Mouse (Mus musculus): ENCODE measurements around the gene Rdh16f1.
"Not testable (repeated sequence)": the region's sequence is repeated elsewhere in the genome, so short reads cannot be mapped to it uniquely, and the experiment has no call there.

The Rdh16f1 gene

DNA sequence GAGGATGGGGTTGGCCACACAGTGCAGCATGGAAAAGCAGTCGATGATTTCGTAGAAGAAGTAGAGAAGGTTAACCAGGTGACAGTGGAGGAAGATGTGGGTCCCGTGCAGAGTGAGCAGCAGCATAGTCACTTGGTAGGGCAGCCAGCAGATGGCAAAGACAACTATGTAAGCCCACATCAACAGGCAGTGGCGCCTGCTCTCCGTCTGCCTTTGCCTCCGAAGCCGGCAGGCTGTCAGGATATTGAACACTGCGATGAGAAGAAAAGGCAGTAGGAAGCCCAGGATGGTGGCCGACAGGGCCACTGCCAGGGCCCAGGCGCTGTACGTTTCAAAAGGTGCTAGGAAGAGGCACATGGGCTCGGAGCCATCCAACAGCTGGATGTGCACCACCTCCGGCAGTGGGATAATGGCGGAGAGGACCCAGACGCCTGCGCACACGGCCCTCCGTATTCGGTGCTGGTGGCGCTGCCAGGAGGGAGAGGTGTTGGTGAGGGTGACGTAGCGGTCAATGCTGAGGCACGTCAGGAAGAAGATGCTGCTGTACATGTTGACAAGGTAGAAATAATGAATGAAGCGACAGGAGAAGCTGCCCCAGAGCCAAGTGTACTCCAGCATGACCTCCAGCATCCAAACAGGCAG, 9.3 kb upstream of the Rdh16f1 start:
- no peak for DNase-seq

DNA sequence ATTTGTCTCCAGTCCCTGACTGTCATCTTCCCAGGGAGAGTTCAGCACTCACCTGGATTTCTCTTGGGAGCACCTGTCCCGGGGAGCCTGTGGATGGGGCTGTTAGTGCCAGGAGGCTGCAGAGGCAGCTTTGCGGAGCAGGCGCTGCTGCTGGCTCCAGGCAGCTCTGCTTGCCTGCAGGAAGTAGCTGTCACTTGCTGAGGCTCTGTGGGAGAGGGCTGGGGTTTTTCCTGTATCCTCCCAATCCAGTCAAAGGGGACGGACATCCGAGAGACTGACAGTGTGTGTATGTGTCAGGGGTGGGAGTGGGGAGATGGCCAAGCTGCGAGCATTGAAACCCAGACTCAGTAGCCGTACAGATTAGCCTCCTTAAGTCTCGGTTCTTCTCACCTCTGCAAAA, 8.0 kb upstream of the Rdh16f1 start, which contains the start of gene Gpr182:
Gpr182 (minus strand) TSS at position 185 of the 400 bp plus-strand sequence.
- no peak for DNase-seq

DNA sequence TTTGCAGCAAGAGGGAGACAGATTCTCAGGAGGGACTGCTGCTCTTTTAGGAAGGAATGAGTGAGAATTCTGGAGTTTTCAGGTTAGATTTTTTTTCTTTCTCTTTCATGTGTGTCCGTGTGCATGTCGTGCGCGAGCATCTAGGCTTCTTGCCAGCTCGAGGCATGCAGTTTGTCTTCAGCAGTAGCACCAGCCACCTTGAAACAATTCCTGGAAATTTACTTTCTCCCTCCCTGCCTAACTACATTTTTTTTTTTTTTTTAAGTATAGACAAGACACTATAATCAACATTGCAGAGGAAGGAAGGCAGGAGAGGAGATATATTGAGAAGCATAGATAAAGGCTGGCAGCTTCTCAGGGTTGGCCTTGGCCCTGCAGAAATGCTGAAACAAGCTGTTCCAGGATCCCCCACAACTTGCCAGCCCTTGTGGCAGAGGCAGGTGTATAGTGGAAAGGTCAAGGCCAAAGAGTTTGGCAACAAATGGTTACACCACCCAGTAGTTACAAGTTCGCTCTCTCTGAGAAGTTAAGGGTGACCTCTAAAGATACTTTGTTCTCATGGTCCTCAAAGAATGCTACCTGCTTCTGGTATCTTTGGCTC, 4.9 kb upstream of the Rdh16f1 start:
- no peak for DNase-seq

DNA sequence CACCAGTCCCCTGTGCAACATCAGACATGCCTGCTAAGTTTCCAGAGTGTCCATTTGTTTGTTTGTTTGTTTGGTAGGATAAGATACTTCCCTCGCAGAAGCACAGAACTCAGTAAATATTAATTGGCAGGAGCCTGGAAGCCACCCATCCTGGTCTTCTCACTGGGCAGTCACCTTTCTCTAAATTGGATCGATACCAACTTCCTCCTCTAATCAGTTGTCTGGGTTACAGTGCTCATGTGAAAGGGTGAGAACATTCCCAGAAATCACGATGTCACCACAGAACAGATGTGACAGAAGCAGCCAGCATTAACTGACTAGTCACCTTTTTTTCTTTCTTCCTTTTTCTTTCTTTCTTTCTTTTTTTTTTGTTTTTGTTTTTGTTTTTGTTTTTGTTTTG, 4.3 kb upstream of the Rdh16f1 start:
- DNase-seq = no peak

DNA sequence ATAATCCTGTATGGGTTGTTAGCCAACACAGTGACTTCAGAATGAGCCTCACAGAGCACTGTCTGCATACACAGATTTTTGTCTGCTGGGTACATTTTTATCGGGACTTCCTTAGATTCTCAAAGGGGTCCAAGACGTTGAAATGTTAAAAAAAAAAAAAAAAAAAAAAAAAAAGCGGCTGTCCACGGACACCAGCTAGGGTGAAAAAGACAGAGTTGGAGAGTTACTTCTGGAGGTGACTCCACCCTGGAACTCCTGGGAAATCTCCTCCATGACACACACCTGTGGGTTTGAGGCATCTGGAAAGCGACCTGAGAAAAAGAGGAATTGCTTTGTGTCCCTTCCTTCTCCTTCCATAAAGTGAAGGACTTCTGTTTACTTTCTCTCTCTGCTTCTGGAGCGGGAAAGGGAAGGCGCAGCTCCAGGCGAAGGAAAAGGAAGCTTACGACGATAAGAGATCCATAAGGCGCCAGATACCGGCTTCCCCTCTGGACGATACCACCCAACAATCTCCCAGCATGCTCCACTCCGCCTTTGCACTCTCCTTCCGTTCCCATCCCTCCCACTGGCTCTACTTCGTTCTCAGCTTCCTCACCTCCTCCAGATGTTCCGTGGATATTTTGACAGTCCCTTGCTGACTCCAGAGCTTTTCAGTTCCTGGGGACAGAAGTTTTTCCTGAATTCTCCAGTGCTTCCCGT, 3.7 kb upstream of the Rdh16f1 start:
- no peak for DNase-seq

DNA sequence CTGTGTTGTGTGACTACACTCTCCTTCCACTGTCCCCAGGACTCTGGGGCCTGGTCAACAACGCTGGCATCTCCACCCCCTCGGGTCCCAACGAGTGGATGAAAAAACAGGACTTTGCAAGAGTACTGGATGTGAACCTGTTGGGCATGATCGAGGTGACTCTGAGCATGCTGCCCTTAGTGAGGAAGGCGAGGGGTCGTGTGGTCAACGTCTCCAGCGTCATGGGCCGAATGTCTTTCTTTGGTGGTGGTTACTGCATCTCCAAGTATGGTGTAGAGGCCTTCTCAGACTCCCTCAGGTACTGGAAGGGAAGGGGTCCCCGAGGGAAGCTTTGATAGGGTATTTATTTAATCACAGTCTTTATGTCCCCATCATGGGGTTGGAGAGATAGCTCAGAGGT, 3.3 kb downstream of the Rdh16f1 start:
- not testable (repeated sequence) for DNase-seq

DNA sequence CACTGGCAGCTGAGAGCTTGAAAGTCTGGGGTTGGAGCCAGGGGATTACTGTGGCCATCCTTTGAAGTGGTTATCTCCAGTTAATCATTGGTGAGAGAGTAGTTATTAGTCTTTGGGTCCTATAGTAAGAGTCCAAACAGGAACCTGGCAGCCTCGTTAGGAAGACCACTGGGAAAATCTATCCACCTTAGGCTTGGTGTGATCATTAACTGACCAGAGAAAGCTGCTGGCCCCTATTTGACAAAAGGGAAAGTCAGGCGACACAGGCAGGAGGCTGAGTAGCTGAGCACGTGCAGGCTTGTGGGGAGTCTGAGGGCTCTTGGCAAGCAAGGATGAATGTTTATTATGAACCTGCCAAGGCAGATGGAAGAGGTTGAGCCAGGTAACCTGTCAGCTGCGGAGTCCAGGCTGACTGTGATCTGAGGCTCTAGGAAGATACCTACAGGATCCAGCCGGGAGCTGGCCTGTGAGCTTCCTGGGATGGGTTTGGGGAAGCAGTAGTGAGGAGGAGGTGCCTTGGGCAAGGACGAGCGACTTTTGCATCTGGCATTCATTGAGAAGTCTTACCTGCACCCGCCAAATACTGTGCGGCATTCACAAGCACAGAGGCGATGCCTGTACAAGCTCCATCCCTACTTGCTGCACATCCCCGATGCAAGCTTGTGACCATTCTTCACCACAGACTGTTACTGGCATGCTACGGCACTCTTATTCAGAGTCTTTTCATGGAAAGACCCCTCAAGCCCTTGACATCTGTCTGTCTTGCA, 4.5 kb downstream of the Rdh16f1 start:
- no peak for DNase-seq

DNA sequence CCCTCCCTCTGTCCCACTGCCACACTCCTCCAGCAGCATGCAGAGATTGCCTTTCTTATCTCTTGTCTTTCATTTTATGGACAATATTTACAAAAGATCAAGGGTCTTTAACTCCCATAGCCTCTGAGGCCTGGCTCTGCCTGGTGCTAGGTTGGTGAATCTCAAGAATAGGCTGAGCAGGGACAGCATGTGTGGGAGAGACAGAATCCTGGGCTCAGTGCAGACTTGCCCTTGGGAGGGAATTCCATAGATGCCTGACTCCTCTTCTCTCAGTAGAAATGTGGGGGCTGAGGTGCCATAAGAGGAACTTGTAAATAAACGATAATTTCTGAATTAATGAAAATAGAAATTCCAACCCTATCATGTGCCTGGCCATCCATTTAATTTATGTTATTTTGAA, 7.0 kb downstream of the Rdh16f1 start:
- no peak for DNase-seq

DNA sequence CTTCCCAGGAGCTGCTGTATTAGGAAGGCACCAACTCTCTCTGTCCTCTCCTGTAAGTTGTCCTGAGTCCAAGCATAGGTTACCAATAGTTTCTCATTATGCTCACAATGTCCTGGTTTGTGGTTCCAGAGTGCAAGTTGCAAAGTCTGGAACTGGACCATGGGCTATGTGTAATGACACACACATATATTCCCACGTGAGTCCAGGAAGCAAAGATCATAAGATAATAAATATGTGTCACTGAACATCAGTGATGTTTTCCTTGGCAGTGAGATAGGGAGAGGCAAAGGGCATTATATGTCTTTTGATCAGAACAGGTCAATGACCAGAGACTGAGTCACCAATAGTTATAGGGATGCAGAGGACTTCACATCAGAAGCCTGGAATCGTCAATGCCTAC, 16.4 kb downstream of the Rdh16f1 start, which contains the start of gene Rdh9:
Rdh9 (plus strand) TSS at position 376 of the 400 bp plus-strand sequence.
- no peak for DNase-seq

DNA sequence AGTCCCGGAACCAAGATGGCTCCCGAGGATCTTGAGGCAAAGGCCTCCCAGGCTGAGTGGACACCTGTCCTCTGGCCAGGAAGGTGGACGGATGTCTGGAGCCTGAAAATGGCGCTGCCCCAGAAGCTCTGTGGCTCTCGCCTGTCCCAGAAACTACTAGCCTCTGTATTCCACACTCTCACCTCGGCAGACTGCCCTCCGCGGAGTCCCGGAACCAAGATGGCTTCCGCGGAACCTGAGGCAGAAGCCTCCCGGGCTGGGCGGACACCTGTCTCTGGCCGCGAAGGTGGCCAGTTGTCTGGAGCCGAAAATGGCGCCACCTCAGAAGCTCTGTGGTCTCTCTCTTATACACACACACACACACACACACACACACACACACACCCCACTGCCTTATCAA, 22.7 kb downstream of the Rdh16f1 start:
- DNase-seq = not testable (repeated sequence)

DNA sequence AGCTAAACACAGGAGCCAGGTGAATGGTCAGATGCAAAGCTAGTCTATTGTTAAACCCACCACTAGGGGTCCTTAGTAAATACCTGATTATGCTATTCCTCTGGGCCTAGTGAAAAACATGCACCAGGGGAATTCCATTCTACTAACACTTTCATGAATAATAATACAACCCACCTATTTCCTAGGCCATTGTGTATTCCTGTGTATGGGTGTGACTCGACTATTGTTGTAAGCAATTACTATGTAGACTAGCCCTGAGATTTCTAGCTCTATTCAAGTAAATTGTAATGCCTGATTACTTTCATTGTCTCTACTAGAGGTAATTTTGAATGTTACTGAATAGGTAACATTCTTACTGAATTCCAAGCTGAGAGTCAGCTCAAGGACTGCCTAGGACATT, 25.8 kb downstream of the Rdh16f1 start:
- not testable (repeated sequence) for DNase-seq

DNA sequence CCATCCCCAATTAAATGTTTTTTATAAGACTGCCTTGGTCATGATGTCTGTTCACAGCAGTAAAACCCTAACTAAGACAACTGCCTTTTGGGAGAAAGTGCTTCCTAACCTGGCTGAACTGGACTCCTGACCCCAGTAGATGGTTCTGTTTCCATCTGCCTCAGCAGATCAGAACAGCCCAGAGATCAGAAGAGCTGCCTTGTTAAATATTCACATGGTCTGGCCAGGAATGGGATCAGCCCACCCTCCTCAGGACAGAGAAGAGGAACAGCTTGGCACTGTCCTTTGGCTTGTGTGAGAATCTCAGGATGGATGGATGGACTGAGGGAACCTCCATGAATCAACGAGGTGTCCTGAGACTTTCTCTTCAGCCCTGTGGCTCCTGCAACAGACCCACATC, 39.7 kb downstream of the Rdh16f1 start:
- no peak for DNase-seq

DNA sequence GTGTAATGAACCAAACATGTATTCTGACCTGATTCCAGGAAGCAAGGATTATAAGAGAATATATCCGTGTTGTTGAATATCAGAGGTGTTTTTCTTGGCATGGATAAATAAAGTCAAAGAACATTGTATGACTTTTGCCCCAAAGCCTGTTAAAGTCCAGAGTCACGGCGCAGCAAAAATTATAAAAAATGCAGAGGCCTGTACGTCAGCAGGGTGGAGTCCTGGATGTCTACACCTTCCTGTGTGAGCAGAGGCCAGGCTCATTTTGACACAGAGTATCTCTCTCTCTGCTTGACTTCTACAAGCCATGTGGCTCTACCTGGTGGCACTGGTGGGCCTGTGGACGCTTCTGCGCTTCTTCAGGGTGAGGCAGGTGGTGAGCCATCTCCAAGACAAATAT, 41.3 kb downstream of the Rdh16f1 start, which contains the start of gene Rdh16:
Rdh16 (plus strand) TSS at position 262 of the 400 bp plus-strand sequence.
- no peak for DNase-seq

DNA sequence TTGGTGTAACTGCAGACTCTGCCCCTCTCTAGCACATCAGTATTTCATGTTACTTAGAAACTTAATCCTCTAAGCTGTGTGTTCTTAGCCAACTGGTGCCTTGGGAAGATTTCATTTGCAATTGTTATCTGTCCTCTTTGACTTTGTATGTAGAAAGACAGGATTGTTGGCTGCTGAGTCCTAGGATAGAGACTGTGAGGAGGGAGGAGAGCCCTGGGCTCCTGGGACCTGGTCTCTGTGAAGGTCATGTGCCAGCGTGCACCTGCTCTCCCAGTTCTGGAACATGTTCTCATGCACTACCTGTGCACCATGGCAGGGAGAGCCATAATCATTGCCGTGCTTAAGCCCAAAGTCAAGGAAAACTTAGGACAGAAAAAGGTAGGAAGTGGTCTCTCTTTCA, 42.0 kb downstream of the Rdh16f1 start:
- no peak for DNase-seq

DNA sequence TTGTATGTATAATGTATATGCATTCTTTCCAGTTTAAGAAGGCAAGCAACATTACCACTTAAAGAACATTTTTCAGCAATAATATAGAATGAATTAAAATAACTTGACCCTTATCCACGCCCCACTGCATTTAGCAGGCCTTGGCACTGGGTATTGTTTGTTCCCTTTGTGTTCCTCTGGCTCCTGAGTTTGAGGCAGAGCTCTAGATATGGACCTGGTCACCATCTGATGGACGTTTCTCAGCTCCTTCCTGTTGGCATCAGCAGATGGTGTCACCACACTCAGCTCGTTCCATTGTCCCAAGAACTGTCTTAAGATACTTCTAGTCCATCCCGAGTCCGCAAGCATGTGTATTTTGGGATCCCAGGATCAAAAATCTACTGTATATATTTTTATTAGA, 42.6 kb downstream of the Rdh16f1 start:
- DNase-seq = no peak

DNA sequence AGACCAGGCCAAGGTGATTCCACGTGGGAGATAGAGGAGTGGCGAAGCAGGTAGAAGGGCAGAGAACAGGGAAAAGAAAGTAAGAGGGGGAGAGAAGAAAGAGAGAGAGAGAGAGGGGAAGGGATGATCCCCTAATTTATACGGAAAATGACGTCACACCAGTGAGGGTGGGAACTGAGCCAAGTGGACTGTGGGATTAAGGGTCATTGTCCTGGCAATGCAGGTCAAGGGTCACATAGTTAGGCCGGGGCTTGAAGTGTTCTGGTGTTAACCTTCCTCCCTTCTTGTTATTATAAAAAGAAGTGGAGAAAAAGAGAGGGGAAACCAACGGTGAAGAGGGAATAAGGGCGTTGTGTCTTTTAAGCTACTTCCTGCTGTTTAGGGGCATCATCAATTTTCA, 44.8 kb downstream of the Rdh16f1 start:
- DNase-seq = no peak

DNA sequence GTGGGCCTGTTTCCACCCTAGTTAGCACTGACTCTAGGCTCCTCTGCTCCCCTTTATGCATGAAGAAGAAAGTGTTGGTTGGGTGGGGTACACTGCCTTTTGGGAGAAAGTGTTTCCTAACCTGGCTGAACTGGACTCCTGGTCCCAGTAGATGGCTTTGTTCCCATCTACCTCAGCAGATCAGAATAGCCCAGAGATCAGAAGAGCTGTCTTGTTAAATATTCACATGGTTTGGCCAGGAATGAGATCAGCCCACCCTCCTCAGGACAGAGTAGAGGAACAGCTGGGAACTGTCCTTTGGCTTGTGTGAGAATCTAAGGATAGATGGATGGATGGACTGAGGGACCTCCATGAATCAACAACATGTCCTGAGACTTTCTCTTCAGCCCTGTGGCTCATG, 56.3 kb downstream of the Rdh16f1 start:
- DNase-seq = no peak

DNA sequence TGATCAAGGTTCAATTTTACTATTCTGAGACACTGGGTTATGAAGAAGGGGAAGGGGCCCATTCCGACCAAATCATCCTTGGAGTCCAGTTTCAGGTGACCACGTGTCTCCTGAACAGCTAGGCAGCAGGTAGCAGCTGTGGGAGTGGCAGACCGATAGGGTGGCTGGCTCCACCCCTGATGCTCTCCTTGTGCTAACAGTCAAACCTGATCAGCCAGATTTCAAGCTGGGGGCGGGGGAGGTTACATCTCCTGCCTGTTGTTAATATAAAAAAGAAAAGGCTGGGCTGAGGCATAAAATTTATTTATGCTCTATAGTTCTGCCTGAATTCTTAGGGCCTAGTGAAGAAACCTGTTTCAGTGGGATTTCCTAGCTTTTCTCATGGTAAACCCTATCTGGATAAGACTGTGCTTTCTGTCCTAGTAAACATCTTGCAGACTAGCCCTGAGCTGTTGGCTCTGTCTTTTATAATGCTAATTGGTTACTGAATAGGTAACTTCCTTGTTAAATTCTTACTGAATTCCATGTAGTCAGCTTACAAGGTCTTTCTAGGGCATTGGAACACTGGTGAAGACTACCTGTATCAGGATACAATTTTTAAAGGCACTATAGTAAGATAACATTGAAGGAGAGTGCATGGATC, 57.8 kb downstream of the Rdh16f1 start:
- DNase-seq = not testable (repeated sequence)

DNA sequence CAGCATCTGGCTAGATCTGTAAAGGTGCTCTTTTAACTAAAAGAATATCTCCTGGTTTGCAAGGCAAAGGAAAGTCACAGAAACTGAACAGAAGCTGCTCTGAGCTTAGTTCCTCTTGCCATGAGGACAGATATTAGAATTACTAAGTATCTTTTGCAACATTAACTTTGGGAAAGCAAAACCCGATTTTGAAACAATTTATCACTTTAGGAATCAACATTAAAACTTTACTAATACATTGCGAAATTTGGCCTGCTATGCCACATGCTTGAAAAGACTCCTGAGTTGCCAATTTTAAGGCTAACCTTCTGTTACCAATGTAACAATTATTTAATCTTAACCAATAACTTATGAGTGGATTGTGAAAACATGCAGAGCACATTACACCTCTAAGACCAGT, 62.2 kb downstream of the Rdh16f1 start:
- DNase-seq = not testable (repeated sequence)

DNA sequence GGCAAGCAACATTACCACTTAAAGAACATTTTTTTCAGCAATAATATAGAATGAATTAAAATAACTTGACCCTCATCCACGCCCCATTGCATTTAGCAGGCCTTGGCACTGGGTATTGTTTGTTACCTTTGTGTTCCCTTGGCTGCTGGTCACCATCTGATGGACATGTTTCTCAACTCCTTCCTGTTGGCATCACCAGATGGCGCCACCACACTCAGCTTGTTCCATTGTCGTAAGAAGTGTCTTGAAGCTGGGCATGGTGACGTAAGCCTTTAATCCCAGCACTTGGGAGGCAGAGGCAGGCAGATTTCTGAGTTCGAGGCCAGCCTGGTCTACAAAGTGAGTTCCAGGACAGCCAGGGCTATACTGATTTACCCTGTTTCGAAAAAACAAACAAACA, 65.8 kb downstream of the Rdh16f1 start:
- DNase-seq = no peak

DNA sequence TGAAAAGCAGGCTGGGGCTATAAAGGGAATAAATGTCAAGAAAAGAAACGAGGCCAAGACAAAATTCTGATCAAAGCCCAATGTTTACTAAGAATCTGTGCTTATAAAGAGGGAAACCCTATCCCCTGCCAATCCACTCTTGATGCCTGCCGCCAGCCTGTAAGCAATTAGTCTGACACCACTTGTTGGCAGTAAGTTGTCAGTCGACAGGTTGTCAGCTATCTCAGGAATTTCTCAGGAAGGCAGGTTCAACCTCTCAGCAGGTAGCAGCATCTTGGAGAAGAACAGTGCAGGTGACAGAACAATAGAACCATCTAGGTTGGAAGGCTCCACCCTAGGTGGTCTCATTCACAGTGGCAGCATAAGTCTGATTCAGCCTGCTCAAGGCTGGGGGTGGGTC, 69.5 kb downstream of the Rdh16f1 start:
- no peak for DNase-seq

DNA sequence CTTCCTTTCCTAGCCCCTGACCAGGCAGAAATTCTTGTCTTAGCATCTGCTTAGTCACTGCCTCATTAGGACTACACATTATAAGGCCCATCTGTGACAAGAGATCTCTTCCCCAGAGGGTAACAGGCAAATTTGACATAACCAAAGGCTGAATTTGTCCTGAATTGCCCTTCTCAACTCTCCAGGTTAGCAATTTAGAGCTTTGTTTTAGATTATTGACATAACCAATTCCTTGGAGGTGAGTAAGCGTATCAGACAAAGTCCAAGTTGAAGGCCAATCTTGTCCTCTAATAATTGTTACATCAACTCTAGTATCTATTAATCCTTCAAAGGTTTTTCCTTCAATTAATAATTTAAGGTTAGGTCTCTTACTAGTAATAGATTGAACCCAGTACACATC, 74.6 kb downstream of the Rdh16f1 start:
- not testable (repeated sequence) for DNase-seq

DNA sequence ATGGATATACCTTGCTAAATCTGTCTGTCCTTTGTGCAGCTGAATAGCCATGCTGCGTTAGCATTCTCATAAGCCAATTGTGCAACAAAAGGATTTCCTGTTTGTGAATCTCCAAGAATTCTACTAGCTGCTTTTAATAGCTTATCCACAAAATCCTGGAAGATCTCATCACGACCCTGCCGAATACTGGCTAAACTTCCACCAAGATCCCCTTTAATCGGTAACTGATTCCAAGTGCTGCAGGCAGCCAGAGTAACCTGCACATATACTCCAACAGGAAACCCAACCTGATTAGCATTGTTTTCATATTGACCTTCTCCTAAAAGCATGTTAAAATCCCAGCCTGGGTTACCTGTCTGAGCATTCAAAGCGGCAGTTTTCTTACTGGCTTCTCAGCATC, 75.7 kb downstream of the Rdh16f1 start:
- DNase-seq = no peak

All from spleen, adult 18-20 months (tissue).